In genomic region chr9:114885564-114885963, GRCm38 (mm10) we compare ENCODE assay signal across 27 mouse cellular contexts. TPM values are rescaled to one million over a fixed set of nuclear protein-coding genes. Genes with fewer than 3 reads are reported as not detected.
DNase-seq lines count a peak whose midpoint lies in the region; ATAC-seq lines count a peak whose summit lies in the region.
"Had no signal": no experiment of that assay in that cellular context is flagged by ENCODE, and none has a peak within 500 bp of the region (broad histone marks: within the 10 kb centered on the region; RNA-seq: fewer than 3 reads in every experiment).

No protein-coding gene starts in this region.

- H3K4me2 ChIP-seq in embryonic facial prominence, embryonic 11.5 days (ENCODE audit: low read depth, low read length), result no peak overlapping the region
- H3K4me2 ChIP-seq in lung, embryonic 16.5 days (ENCODE audit: low read depth, low read length), result no peak overlapping the region; the same call in 1 of the 2 replicates
- H3K4me2 ChIP-seq in embryonic facial prominence, embryonic 15.5 days (replicated peaks), result no peak overlapping the region
- H3K4me2 ChIP-seq: heart, embryonic 12.5 days; hindbrain, embryonic 13.5 days; liver, embryonic 11.5 days had no signal

- no peaks in the 10 kb centered on the region for H3K36me3 ChIP-seq in embryonic facial prominence, embryonic 11.5 days (replicated peaks; ENCODE audit: control insufficient read depth, insufficient read depth, low read depth, low read length)
- no peaks in the 10 kb centered on the region for H3K36me3 ChIP-seq in embryonic facial prominence, embryonic 10.5 days (replicated peaks)
- no peaks in the 10 kb centered on the region for H3K36me3 ChIP-seq in lung, embryonic 16.5 days (ENCODE audit: control insufficient read depth, insufficient read depth, low read length)
- no peaks in the 10 kb centered on the region for H3K36me3 ChIP-seq in embryonic facial prominence, embryonic 15.5 days
- H3K36me3 ChIP-seq: heart, embryonic 12.5 days; hindbrain, embryonic 13.5 days had no signal

- H3K9ac ChIP-seq in embryonic facial prominence, embryonic 11.5 days (replicated peaks; ENCODE audit: low read length), result no peak overlapping the region; the same call in 1 of the 2 replicates
- H3K9ac ChIP-seq in lung, embryonic 16.5 days (ENCODE audit: low read length), result no peak overlapping the region
- H3K9ac ChIP-seq in embryonic facial prominence, embryonic 15.5 days, result no peak overlapping the region
- H3K9ac ChIP-seq: heart, embryonic 12.5 days; hindbrain, embryonic 13.5 days had no signal

- 0 out of 2 replicates have a peak, but pooled peaks have one; percentile 57 for ATAC-seq in embryonic facial prominence, embryonic 11.5 days (replicated peaks; ENCODE audit: insufficient number of reproducible peaks, low FRiP score, low TSS enrichment, low read depth)
- no peak for ATAC-seq in lung, embryonic 16.5 days (ENCODE audit: low read depth)
- ATAC-seq in embryonic facial prominence, embryonic 15.5 days (ENCODE audit: insufficient number of reproducible peaks, low FRiP score, low TSS enrichment, low read depth), result no peak; the same call in 1 of the 2 replicates
- ATAC-seq: forebrain, embryonic 14.5 days; midbrain, embryonic 16.5 days had no signal

- no peaks in the 10 kb centered on the region for H3K4me1 ChIP-seq in embryonic facial prominence, embryonic 11.5 days (ENCODE audit: control insufficient read depth, insufficient read depth, low read length)
- H3K4me1 ChIP-seq in embryonic facial prominence, embryonic 10.5 days, result peaks cover 10% of the 10 kb centered on the region; the same call in 1 of the 2 replicates
- peaks cover 3% of the 10 kb centered on the region; the same call in 1 of the 2 replicates for H3K4me1 ChIP-seq in lung, embryonic 16.5 days (replicated peaks; ENCODE audit: control insufficient read depth, insufficient read depth, low read length)
- peaks cover 11% of the 10 kb centered on the region; the same call in 1 of the 2 replicates for H3K4me1 ChIP-seq in embryonic facial prominence, embryonic 15.5 days
- H3K4me1 ChIP-seq: heart, embryonic 12.5 days had no signal

- H3K27me3 ChIP-seq in embryonic facial prominence, embryonic 11.5 days (ENCODE audit: control insufficient read depth, insufficient read depth, low read length), result no peaks in the 10 kb centered on the region
- no peaks in the 10 kb centered on the region for H3K27me3 ChIP-seq in embryonic facial prominence, embryonic 10.5 days (replicated peaks; ENCODE audit: low read depth, poor library complexity, severe bottlenecking)
- H3K27me3 ChIP-seq in lung, embryonic 16.5 days (ENCODE audit: control insufficient read depth, insufficient read depth, low read depth, low read length), result no peaks in the 10 kb centered on the region
- H3K27me3 ChIP-seq in embryonic facial prominence, embryonic 15.5 days, result no peaks in the 10 kb centered on the region
- H3K27me3 ChIP-seq: CH12.LX; heart, embryonic 12.5 days; hindbrain, embryonic 13.5 days had no signal

- no peak overlapping the region for H3K27ac ChIP-seq in embryonic facial prominence, embryonic 11.5 days (replicated peaks; ENCODE audit: low read depth, low read length)
- H3K27ac ChIP-seq in embryonic facial prominence, embryonic 10.5 days (replicated peaks), result no peak overlapping the region
- H3K27ac ChIP-seq in lung, embryonic 16.5 days (ENCODE audit: low read length), result peak overlapping the region; percentile 72
- peak overlapping the region; percentile 24; the same call in 1 of the 2 replicates for H3K27ac ChIP-seq in embryonic facial prominence, embryonic 15.5 days (replicated peaks)
- H3K27ac ChIP-seq: gastrocnemius, adult 2 months; heart, adult 2 months; hindbrain, embryonic 13.5 days; macrophage had no signal

- DNase-seq in embryonic facial prominence, embryonic 11.5 days (ENCODE audit: low spot score), result no peak
- no peak for DNase-seq in embryonic facial prominence, embryonic 10.5 days (ENCODE audit: low spot score)
- DNase-seq in lung, postnatal 4 days, result no peak
- DNase-seq in frontal cortex, postnatal 25 days (ENCODE audit: low spot score in 2 of 2), result no peak
- DNase-seq in thymus, postnatal 14 days, result no peak
- DNase-seq: adrenal gland, postnatal 10 days; cerebellum, adult 11 months; cerebellum, adult 9-10 months; cerebellum, postnatal 36 days; gastrocnemius, adult 2 months; heart, adult 2 months; heart, postnatal 4 days; kidney, adult 11 months; kidney, postnatal 14 days; layer of hippocampus, adult 9-11 months; right cerebral cortex, postnatal 25 days; thymus, adult 2 months had no signal

- H3K4me3 ChIP-seq in embryonic facial prominence, embryonic 11.5 days (ENCODE audit: low read depth, low read length), result no peak overlapping the region
- H3K4me3 ChIP-seq in embryonic facial prominence, embryonic 10.5 days, result no peak overlapping the region
- no peak overlapping the region for H3K4me3 ChIP-seq in lung, embryonic 16.5 days (ENCODE audit: low read length)
- H3K4me3 ChIP-seq in embryonic facial prominence, embryonic 15.5 days (replicated peaks), result no peak overlapping the region
- H3K4me3 ChIP-seq: gastrocnemius, adult 2 months; heart, adult 2 months; heart, embryonic 12.5 days; hindbrain, embryonic 13.5 days had no signal

- 74% methylated on average over 4 of the region's 4 CpGs for WGBS in embryonic facial prominence, embryonic 11.5 days
- 77% methylated on average over 4 of the region's 4 CpGs for WGBS in embryonic facial prominence, embryonic 10.5 days
- 72% methylated on average over 4 of the region's 4 CpGs for WGBS in lung, embryonic 16.5 days
- WGBS in embryonic facial prominence, embryonic 15.5 days, result 60% methylated on average over 4 of the region's 4 CpGs

- no peaks in the 10 kb centered on the region for H3K9me3 ChIP-seq in embryonic facial prominence, embryonic 11.5 days (replicated peaks; ENCODE audit: control insufficient read depth, low read length)
- no peaks in the 10 kb centered on the region for H3K9me3 ChIP-seq in embryonic facial prominence, embryonic 10.5 days
- no peaks in the 10 kb centered on the region; the same call in 1 of the 2 replicates for H3K9me3 ChIP-seq in lung, embryonic 16.5 days (ENCODE audit: control insufficient read depth, low read length)
- H3K9me3 ChIP-seq in embryonic facial prominence, embryonic 15.5 days (replicated peaks), result no peaks in the 10 kb centered on the region
- H3K9me3 ChIP-seq: hindbrain, embryonic 13.5 days had no signal

RNA-seq across cellular contexts. Expression of gene Cmtm8, which starts 41.6 kb away (rescaled TPM):
- 17.3 and 19.3 TPM in 2 replicates for polyA plus RNA-seq in embryonic facial prominence, embryonic 11.5 days (2014; fragmentation: Nextera tagmentation; extraction: Ambion mirVana)
- polyA plus RNA-seq in embryonic facial prominence, embryonic 10.5 days (2016; fragmentation: Nextera tagmentation; extraction: Ambion mirVana), result 21.3 and 26.4 TPM in 2 replicates
- polyA plus RNA-seq in lung, embryonic 16.5 days (2015; fragmentation: Nextera tagmentation; extraction: Ambion mirVana), result 118 and 126 TPM in 2 replicates
- 25.2 and 25.3 TPM in 2 replicates for polyA plus RNA-seq in embryonic facial prominence, embryonic 15.5 days (2015; fragmentation: Nextera tagmentation; extraction: Ambion mirVana)
- polyA plus RNA-seq: C2C12 had no signal

RNA-seq across cellular contexts. Expression of gene Gpd1l, which starts 48.2 kb away (rescaled TPM):
- 7.6 and 10.0 TPM in 2 replicates for polyA plus RNA-seq in embryonic facial prominence, embryonic 11.5 days (2014; fragmentation: Nextera tagmentation; extraction: Ambion mirVana)
- 14.8 and 15.2 TPM in 2 replicates for polyA plus RNA-seq in embryonic facial prominence, embryonic 10.5 days (2016; fragmentation: Nextera tagmentation; extraction: Ambion mirVana)
- 17.7 and 18.1 TPM in 2 replicates for polyA plus RNA-seq in lung, embryonic 16.5 days (2015; fragmentation: Nextera tagmentation; extraction: Ambion mirVana)
- polyA plus RNA-seq in embryonic facial prominence, embryonic 15.5 days (2015; fragmentation: Nextera tagmentation; extraction: Ambion mirVana), result 14.3 and 14.6 TPM in 2 replicates

Comparison
In these comparisons a context has a peak if more than half of its experiments do, and no peak if none do; other contexts are left out.
1. H3K27ac ChIP-seq: peak in lung, embryonic 16.5 days (single experiment) and embryonic facial prominence, embryonic 15.5 days (single experiment); none in embryonic facial prominence, embryonic 11.5 days (single experiment) and embryonic facial prominence, embryonic 10.5 days (single experiment).